Mouse (Mus musculus) bone marrow, adult 2 months (tissue): ENCODE measurements at regions not wholly inside any gene's neighbourhood (a gene's known extent, or its start where the extent isn't known, plus 50 kb on each side); places are given as distances from the start of the nearest gene placed in this dataset.

Source experiments
- CTCF ChIP-seq: fragments of 200-500 bp; IDR thresholded peaks from 2 replicates; pipeline ENCODE4 v1.5.1; 2011; ENCODE audit warnings: low read length, control low read depth; ENCODE audit not compliant: control insufficient read depth, insufficient read depth
- POLR2A ChIP-seq: fragments of 200-500 bp; IDR thresholded peaks from 2 replicates; pipeline ENCODE4 v1.6.1; 2011; ENCODE audit warnings: low read depth, mild to moderate bottlenecking, control low read depth, low read length, borderline replicate concordance; ENCODE audit not compliant: control insufficient read depth

GRCm38 (mm10) chr1:73826243-73826930, 297.9 kb downstream of the Tns1 start:
- TF ChIP-seq CTCF = peak; percentile 96
- TF ChIP-seq POLR2A = no peak
